Mouse (Mus musculus) hindbrain, embryonic 11.5 days (tissue): ENCODE data around the gene Bmyc. TPM values are rescaled to one million over a fixed set of nuclear protein-coding genes. Genes with fewer than 3 reads are reported as not detected.

Experiments used
- ATAC-seq: fragments of 200-750 bp; cut with Nextera tagmentation; 2 replicates; pipeline ENCODE4 v1.8.0; 2017; ENCODE audit warnings: mild to moderate bottlenecking, moderate TSS enrichment, moderate library complexity; ENCODE audit not compliant: low FRiP score
- DNase-seq: peaks from one replicate; pipeline ENCODE4 v3.0.0-alpha.2; 2015; ENCODE audit warnings: low spot score
- H3K27ac ChIP-seq: fragments of 300-500 bp; sonication (generic); 2 replicates; pipeline ENCODE4 v1.5.1; 2014; ENCODE audit warnings: mild to moderate bottlenecking, low read depth, low read length
- H3K27me3 ChIP-seq: fragments of 300-500 bp; sonication (generic); 2 replicates; pipeline ENCODE4 v1.6.1; 2014; ENCODE audit warnings: mild to moderate bottlenecking, low read length, moderate library complexity, mixed read lengths; ENCODE audit not compliant: control insufficient read depth, insufficient read depth
- H3K36me3 ChIP-seq: fragments of 300-500 bp; sonication (generic); 2 replicates; pipeline ENCODE4 v1.6.1; 2014; ENCODE audit warnings: mild to moderate bottlenecking, low read length, moderate library complexity, mixed read lengths; ENCODE audit not compliant: control insufficient read depth, insufficient read depth
- H3K4me1 ChIP-seq: fragments of 300-500 bp; sonication (generic); replicated peaks from 2 replicates; pipeline ENCODE4 v1.6.1; 2014; ENCODE audit warnings: low read length, mixed read lengths; ENCODE audit not compliant: control insufficient read depth, insufficient read depth
- H3K4me2 ChIP-seq: fragments of 300-500 bp; sonication (generic); replicated peaks from 2 replicates; pipeline ENCODE4 v1.6.1; 2014; ENCODE audit warnings: mild to moderate bottlenecking, low read depth, low read length
- H3K4me3 ChIP-seq: fragments of 300-500 bp; sonication (generic); 2 replicates; pipeline ENCODE4 v1.5.1; 2014; ENCODE audit warnings: low read depth, low read length
- H3K9ac ChIP-seq: fragments of 300-500 bp; sonication (generic); 2 replicates; pipeline ENCODE4 v1.6.1; 2014; ENCODE audit warnings: low read depth, low read length
- H3K9me3 ChIP-seq: fragments of 300-500 bp; sonication (generic); 2 replicates; pipeline ENCODE4 v1.6.1; 2016; ENCODE audit warnings: low read length; ENCODE audit not compliant: control insufficient read depth
- WGBS: fragments of 180-500 bp; shearing (Covaris S2); extraction: QIAGEN DNeasy Blood & Tissue Kit; methylation state at CpG from one replicate; pipeline ENCODE4 v1.1.7; 2014; 5-methylcytosine and 5-hydroxymethylcytosine counted together
- polyA plus RNA-seq: library from polyadenylated mRNA; unstranded; fragments of >200 nt; fragmentation: Nextera tagmentation; extraction: Ambion mirVana; gene quantifications from 2 replicates; pipeline ENCODE4 v1.2.1, GENCODE M21; 2014

The Bmyc gene
- polyA plus RNA-seq = 65.1 and 71.6 TPM in 2 replicates

GRCm38 (mm10) chr2:25706643-25707481 lies at the start of gene Bmyc:
Bmyc (plus strand) TSS chr2:25706739.
- Histone ChIP-seq H3K27me3 (no peaks in the 10 kb centered on the region), H3K27ac (peak within 1 kb of the TSS; percentile 65), H3K4me3 (peak within 1 kb of the TSS; percentile 82), H3K36me3 (no peaks in the 10 kb centered on the region), H3K4me2 (peak within 1 kb of the TSS; percentile 88), H3K4me1 (no peaks in the 10 kb centered on the region), H3K9ac (peak within 1 kb of the TSS; percentile 79), H3K9me3 (no peaks in the 10 kb centered on the region)
- DNase-seq (peak; percentile 88), ATAC-seq (peak; percentile 92)
- under 1% methylated on average over 78 of the region's 78 CpGs for WGBS

DNA sequence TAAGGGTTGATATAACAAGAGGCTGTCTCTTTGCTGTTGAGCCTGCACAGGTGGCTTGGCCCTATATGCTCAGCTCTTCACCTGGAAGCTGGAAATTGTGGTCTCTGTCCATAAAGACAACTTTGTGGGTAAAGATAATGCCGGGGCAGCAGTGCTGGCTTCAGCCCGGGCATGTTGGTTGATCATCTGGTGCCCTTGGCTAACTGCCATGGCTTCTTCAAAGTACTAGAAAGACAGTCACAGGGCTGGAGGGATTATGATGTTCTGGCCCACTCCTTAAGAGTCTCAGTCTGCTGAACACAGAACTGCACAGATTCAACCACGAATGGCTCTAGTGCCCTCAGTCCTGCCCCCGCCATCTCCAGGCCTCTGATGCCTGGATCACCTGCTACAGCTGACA lies 49.3 kb upstream of the Bmyc start:
- Histone ChIP-seq H3K9me3 (no peaks in the 10 kb centered on the region), H3K4me2 (no peak overlapping the region), H3K27ac (no peak overlapping the region), H3K27me3 (no peaks in the 10 kb centered on the region), H3K36me3 (no peaks in the 10 kb centered on the region), H3K4me3 (no peak overlapping the region), H3K9ac (no peak overlapping the region), H3K4me1 (no peaks in the 10 kb centered on the region)
- 94% methylated on average over 4 of the region's 4 CpGs for WGBS
- ATAC-seq (no peak), DNase-seq (no peak)

GRCm38 (mm10) chr2:25657652-25658051 lies 48.9 kb upstream of the Bmyc start, which contains the start of gene Lcn5:
Lcn5 (plus strand) TSS chr2:25657952.
- no peak for ATAC-seq
- DNase-seq = no peak
- H3K4me2 ChIP-seq = no peak within 1 kb of the TSS
- H3K9ac ChIP-seq = no peak within 1 kb of the TSS
- H3K4me1 ChIP-seq = no peaks in the 10 kb centered on the region
- H3K27ac ChIP-seq = no peak within 1 kb of the TSS
- H3K4me3 ChIP-seq = no peak within 1 kb of the TSS
- H3K9me3 ChIP-seq = no peaks in the 10 kb centered on the region
- H3K27me3 ChIP-seq = no peaks in the 10 kb centered on the region
- no peaks in the 10 kb centered on the region for H3K36me3 ChIP-seq

DNA sequence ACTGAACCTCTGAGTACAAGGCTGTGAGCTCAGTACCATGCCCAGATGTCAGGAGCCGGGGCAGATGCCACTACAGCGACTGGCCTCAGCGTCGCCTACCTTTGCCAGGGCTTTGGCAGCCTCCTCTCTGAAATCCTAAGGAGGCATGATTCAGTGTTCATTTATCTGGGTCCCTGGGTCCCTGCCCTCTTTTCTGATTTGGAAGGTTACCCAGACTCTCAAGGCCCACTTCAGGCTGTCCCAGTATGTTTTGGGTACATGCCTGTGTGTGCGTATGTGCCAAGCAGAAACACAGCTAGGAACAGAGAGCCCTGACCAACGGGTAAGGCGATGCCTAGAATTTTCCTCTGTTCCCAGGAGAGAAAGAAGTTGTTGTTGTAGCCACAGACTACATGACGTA lies 46.3 kb upstream of the Bmyc start:
- 89% methylated on average over 8 of the region's 8 CpGs for WGBS
- Histone ChIP-seq H3K9ac (no peak overlapping the region), H3K4me1 (no peaks in the 10 kb centered on the region), H3K4me2 (no peak overlapping the region), H3K9me3 (no peaks in the 10 kb centered on the region), H3K27ac (no peak overlapping the region), H3K4me3 (no peak overlapping the region), H3K36me3 (no peaks in the 10 kb centered on the region), H3K27me3 (no peaks in the 10 kb centered on the region)
- ATAC-seq (no peak), DNase-seq (no peak)

GRCm38 (mm10) chr2:25661245-25661970 lies 45.1 kb upstream of the Bmyc start:
- Histone ChIP-seq H3K9me3 (no peaks in the 10 kb centered on the region), H3K4me3 (no peak overlapping the region), H3K27ac (no peak overlapping the region), H3K4me1 (no peaks in the 10 kb centered on the region), H3K27me3 (no peaks in the 10 kb centered on the region), H3K36me3 (no peaks in the 10 kb centered on the region), H3K4me2 (no peak overlapping the region), H3K9ac (no peak overlapping the region)
- DNase-seq (no peak), ATAC-seq (no peak)
- WGBS = 95% methylated on average over 6 of the region's 6 CpGs

DNA sequence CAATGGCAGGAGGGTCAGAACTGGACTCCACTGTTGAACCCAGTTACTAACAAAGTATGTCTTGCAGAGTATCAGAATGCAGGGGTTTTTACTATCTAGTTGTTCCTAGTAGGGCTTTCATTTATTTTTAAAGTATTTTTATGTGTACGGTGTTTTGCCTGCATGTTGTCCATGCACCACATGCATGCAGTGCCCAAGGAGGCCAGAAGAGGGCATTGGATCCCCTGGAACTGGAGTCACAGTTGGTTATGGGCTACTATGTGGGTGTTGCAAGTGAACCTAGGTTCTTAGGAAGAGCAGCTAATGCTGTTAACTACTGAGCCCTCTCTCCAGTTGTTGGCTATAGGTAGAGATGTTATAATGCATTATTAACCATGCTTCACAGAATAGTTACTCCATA lies 43.0 kb upstream of the Bmyc start:
- Histone ChIP-seq H3K27ac (no peak overlapping the region), H3K9ac (no peak overlapping the region), H3K4me2 (no peak overlapping the region), H3K4me3 (no peak overlapping the region), H3K4me1 (no peaks in the 10 kb centered on the region), H3K27me3 (no peaks in the 10 kb centered on the region), H3K36me3 (no peaks in the 10 kb centered on the region), H3K9me3 (no peaks in the 10 kb centered on the region)
- 86% methylated on average over 1 of the region's 1 CpGs for WGBS
- peak; percentile 64 for DNase-seq
- no peak for ATAC-seq

DNA sequence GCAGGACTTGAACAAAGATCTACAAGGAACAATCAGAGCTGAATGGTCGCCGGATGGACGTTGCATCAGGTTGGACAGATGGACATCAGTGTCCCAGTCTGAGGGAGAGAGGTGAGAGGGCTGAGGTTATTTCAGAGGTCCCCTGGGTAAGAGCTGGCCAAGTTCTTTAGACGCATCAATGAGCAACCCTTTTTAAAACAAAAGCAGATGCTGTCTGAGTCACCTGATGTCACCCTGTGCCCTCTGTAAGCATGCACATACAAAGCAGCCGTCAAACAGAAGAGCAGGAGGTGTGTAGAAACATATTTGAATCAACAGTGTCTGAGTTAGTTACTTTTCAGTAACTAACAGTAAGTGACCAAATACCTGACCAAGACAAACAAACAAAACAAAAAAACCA lies 42.4 kb upstream of the Bmyc start:
- ATAC-seq (no peak), DNase-seq (no peak)
- H3K4me3 ChIP-seq = no peak overlapping the region

GRCm38 (mm10) chr2:25666516-25666915 lies 40.0 kb upstream of the Bmyc start:
- Histone ChIP-seq H3K4me3 (no peak overlapping the region), H3K36me3 (no peaks in the 10 kb centered on the region), H3K27me3 (no peaks in the 10 kb centered on the region), H3K4me1 (no peaks in the 10 kb centered on the region), H3K9me3 (no peaks in the 10 kb centered on the region), H3K4me2 (no peak overlapping the region), H3K9ac (no peak overlapping the region), H3K27ac (no peak overlapping the region)
- no peak for ATAC-seq
- WGBS = 71% methylated on average over 1 of the region's 1 CpGs
- DNase-seq = no peak

More for the DNA sequence above, 42.4 kb upstream of the Bmyc start:
- Histone ChIP-seq H3K4me1 (no peaks in the 10 kb centered on the region), H3K9ac (no peak overlapping the region), H3K27ac (no peak overlapping the region), H3K4me2 (no peak overlapping the region), H3K36me3 (no peaks in the 10 kb centered on the region), H3K9me3 (no peaks in the 10 kb centered on the region), H3K27me3 (no peaks in the 10 kb centered on the region)
- 78% methylated on average over 5 of the region's 5 CpGs for WGBS
